Mouse (Mus musculus): ENCODE results near the gene Tubb4b. TPM values are rescaled to one million over a fixed set of nuclear protein-coding genes. Genes with fewer than 3 reads are reported as not detected.

The Tubb4b gene
- total RNA-seq, 2 experiments from 2014 or later = 484 to 492 TPM

DNA sequence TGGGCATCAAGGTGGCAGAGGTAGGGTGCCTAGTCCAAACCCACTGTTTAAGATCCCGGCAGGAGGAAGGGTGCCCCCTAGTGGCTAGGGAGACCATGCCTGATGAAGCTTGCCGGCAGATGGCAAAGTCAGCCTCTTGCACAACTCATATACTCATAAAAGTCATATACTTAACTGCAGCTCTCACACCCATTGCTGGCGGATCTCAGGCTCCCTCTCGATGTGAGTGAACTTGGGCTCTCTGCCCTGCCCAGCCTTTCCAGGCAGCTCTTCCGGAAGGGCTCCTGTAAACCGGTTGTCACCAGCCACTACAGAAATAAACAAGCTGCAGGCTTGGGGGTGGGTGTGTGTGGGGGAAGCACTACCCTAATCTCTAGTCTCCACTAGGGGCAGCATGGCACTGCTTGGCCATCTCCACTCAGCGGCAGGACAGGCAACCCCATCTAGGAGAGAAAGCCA, 4.0 kb upstream of the Tubb4b start:
- intact Hi-C loops (cut with DNase I) = no loop called here
- DNase-seq (ENCODE audit: extremely low spot score in 1 of 2, low spot score in 2 of 2) = peak; percentile 82 to 92

GRCm38 (mm10) chr2:25227406-25227805, 2.9 kb upstream of the Tubb4b start:
- DNase-seq (ENCODE audit: extremely low spot score in 1 of 2, low spot score in 2 of 2) = no peak
- intact Hi-C loops (cut with DNase I) = no loop called here

DNA sequence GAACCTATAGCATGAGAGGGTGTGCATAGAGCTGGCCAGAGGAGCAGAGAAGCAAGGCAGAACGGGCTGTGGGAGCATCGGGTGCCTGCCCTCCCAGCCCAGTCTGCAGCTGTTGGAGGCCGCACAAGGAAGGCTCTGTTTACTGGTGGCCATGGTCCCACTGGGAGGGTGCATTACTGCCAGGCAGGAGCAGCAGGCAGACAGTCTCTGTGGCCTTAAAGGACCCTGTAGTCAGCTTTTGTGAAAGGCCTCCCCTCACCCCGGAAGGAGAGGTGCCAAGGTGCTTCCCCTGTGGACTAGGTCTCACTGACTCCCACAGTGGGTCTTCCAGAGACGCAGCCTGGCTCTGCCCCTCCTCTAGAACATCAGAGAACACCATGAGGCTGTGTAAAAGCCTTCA, 2.4 kb upstream of the Tubb4b start:
- DNase-seq (ENCODE audit: extremely low spot score in 1 of 2, low spot score in 2 of 2) = peak; percentile 60
- intact Hi-C loops (cut with DNase I) = no loop called here

DNA sequence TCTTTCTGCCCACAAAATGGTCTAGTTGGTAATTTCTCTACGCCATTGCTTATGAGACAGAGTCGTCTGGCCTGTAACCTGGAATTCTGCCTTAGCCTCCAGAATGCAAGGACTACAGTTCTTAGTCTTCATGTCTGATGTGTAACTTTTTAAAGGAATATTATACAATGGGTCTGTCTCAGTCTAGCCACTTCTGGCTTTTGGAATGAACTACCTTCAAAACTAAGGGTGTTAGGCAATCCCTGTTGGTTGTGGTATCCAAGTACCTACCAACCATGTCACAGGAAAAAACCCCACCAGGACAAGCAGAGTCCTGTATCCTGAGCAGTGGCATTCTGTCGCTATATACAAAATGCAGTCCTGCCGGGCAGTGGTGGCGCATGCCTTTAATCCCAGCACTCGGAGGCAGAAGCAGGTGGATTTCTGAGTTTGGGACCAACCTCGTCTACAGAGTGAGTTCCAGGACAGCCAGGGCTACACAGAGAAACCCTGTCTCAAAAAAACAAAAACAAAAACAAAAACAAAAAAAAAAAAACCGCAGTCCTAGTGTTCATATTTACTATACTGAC, 1.4 kb upstream of the Tubb4b start:
- intact Hi-C loops (cut with DNase I) = no loop called here

GRCm38 (mm10) chr2:25224766-25225752, 557 bp upstream of the Tubb4b start:
- intact Hi-C loops (cut with DNase I) = no loop called here
- peak; percentile 99 to 100 for DNase-seq (ENCODE audit: extremely low spot score in 1 of 2, low spot score in 2 of 2)

More for the DNA sequence above, 1.4 kb upstream of the Tubb4b start:
- no peak for DNase-seq (ENCODE audit: extremely low spot score in 1 of 2, low spot score in 2 of 2)

DNA sequence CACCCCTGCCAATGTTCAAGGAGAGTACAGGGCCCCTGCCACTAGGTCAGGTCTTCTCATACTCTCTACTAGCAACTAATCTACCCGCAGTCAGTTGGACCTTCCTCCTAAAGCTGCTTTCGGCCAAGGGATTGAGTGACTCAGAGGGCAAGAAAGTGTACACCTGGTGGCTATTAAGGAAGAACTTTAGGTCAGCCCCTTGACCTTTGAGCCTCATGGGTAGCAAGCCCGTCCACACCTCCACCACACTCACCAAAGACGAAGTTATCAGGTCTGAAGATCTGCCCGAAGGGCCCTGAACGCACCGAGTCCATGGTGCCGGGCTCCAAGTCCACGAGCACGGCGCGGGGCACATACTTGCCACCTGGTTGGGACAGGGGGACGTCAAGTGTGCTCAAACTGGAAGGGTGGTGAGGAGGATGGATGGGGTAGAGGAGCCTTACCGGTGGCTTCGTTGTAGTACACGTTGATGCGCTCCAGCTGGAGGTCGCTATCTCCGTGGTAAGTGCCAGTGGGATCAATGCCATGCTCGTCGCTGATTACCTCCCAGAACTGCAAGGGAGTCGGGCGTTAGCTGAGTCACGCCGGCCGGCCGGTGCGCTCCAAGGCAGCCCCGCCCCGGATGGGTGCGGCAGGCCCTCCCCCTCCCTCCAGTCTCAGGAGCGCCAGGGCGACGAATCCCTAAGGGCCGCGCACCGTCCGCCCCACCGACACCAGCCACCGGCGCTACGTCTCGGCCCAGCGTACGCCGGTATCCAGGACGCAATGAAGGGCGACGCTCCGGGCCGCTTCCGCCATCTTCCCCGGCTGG, 616 bp downstream of the Tubb4b start:
- intact Hi-C loops (cut with DNase I) = no loop called here
- peak; percentile 38 to 89 for DNase-seq (ENCODE audit: extremely low spot score in 1 of 2, low spot score in 2 of 2)

GRCm38 (mm10) chr2:25221331-25221772, 3.1 kb downstream of the Tubb4b start:
- DNase-seq (ENCODE audit: extremely low spot score in 1 of 2, low spot score in 2 of 2) = no peak
- intact Hi-C loops (cut with DNase I) = no loop called here

DNA sequence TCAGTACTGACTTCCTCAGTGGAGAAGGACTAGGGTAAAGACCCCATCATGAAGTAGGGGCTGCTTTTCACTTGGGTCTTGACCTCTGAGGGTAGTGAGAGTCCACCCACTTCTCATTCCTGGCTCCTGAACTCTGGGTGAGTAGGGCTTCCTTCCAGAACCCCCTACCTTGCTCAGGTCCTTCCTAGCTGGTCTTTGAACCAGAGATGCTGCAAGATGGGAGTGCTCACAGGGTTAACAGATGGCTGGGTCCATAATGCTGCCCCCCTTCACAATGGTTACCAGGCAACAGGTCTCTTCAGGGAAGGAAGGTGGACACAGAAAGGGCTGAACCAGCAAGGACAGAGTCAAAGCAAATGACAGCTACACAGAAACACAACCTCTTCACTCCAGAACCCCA, 6.1 kb downstream of the Tubb4b start, which contains the start of gene Fam166a:
TSS of gene Fam166a (plus strand) at position 301 of the 400 bp plus-strand sequence.
- intact Hi-C loops (cut with DNase I) = no loop called here
- no peak for DNase-seq (ENCODE audit: extremely low spot score in 1 of 2, low spot score in 2 of 2)

GRCm38 (mm10) chr2:25217666-25218065, 6.8 kb downstream of the Tubb4b start:
- no peak for DNase-seq (ENCODE audit: extremely low spot score in 1 of 2, low spot score in 2 of 2)
- intact Hi-C loops (cut with DNase I) = no loop called here

DNA sequence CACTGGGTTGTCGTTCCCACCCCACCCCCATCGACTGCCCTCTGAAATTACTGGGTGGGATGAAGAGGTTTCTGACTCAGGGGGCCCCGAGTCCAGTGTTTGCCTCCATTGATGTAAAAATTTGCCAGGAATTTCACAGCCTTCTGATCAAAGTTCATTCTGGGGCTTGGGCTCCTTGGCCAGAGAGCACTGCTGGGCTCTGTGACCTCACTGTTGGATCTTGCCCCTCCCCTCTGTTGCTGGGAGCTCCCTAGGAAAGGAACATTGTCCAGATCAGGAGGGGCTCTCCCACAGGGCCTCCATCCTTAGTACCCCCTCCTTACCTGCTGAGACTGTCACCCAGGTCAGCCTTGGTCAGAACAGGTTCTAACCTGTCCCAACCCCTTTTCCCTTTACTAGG, 10.1 kb downstream of the Tubb4b start, which contains the start of gene Stpg3:
TSS of gene Stpg3 (minus strand) at position 194 of the 400 bp plus-strand sequence.
- no peak for DNase-seq (ENCODE audit: extremely low spot score in 1 of 2, low spot score in 2 of 2)
- intact Hi-C loops (cut with DNase I) = no loop called here

GRCm38 (mm10) chr2:25213266-25213865, 11.1 kb downstream of the Tubb4b start:
- no peak for DNase-seq (ENCODE audit: extremely low spot score in 1 of 2, low spot score in 2 of 2)
- intact Hi-C loops (cut with DNase I) = no loop called here

GRCm38 (mm10) chr2:25211121-25211670, 13.3 kb downstream of the Tubb4b start, which contains the start of gene Nelfb:
Nelfb (minus strand) TSS chr2:25211489.
- intact Hi-C loops (cut with DNase I) = no loop called here
- peak; percentile 65 to 94 for DNase-seq (ENCODE audit: extremely low spot score in 1 of 2, low spot score in 2 of 2)

- no peak for DNase-seq (ENCODE audit: extremely low spot score in 1 of 2, low spot score in 2 of 2)
- intact Hi-C loops (cut with DNase I) = no loop called here
Observed at GRCm38 (mm10) chr2:25210686-25211085, 13.8 kb downstream of the Tubb4b start.

GRCm38 (mm10) chr2:25207593-25207992, 16.9 kb downstream of the Tubb4b start:
- DNase-seq (ENCODE audit: extremely low spot score in 1 of 2, low spot score in 2 of 2) = no peak
- intact Hi-C loops (cut with DNase I) = no loop called here

DNA sequence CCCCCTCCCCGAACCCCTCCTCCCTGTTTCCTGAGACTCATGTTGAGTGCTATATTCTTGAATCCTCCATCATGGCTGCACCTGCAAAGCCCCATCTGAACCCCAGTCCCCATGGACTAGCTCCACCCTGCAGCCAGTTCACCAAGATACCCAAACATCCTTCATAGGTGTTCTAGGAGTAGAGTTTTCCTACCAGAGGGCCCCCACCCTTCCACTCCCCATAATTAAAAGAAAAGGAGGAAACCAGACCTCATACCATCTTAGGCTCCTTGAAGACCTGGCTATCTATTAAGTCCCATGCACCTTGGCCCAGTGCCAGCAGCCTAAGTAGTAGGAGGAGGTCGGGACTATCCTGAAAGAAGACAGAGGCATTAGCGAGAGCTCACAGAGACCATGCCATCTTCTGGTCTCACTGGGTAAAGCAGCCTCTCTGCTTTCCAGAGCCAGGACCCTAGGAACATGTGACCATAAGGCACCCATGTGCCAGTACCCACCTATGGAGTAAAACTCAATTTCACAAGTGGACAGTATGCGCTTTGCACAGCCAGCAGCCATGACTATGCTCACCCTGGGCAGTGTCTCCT, 20.8 kb downstream of the Tubb4b start:
- peak in 1 of 2 experiments; percentile 60 for DNase-seq (ENCODE audit: extremely low spot score in 1 of 2, low spot score in 2 of 2)
- intact Hi-C loops (cut with DNase I) = no loop called here

GRCm38 (mm10) chr2:25200631-25201030, 23.9 kb downstream of the Tubb4b start:
- intact Hi-C loops (cut with DNase I) = no loop called here

DNA sequence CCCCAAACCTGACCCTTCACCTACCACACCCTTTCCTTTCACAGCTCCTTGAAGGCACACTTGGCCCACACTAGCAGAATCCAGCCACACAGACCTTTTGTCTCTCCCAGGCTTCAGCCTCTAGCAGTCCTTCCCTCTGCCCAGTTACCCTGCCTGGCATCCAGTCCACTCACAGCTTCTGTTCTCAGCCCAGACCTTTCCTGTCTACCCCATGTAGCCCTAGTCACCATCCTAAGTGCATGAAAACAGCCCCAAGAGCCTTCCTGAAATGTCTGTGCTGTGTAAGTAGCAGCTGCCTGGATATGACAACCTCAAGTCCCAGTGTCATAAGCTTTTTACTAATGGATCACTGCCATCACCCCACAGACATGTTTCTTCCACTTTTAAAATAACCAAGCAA, 26.6 kb downstream of the Tubb4b start:
- intact Hi-C loops (cut with DNase I) = no loop called here
- DNase-seq (ENCODE audit: extremely low spot score in 1 of 2, low spot score in 2 of 2) = no peak

More at GRCm38 (mm10) chr2:25200631-25201030, 23.9 kb downstream of the Tubb4b start:
- no peak for DNase-seq (ENCODE audit: extremely low spot score in 1 of 2, low spot score in 2 of 2)

DNA sequence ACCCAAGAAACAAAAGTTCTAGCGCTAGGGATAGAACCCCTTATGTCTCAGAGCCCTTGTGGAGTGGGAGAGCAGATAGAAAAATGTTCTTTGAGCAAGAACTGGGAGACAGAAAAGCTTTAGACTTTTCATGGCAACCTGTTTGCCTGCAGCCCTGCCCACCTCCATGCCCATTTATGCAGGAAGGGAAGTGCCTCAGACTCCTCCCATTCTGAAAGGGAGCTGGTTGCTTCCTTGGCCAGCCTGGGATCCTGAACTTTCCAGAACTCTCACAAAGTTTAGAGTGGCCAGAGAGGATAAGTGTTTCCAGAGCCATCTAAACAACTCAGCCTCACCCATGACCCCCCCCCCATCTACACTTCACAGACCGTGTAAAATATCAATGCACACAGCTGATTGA, 27.3 kb downstream of the Tubb4b start:
- intact Hi-C loops (cut with DNase I) = no loop called here
- no peak for DNase-seq (ENCODE audit: extremely low spot score in 1 of 2, low spot score in 2 of 2)

Measured in left cerebral cortex, postnatal 10 days (tissue).